Mouse (Mus musculus) testis, postnatal 10 days (tissue): ENCODE results near the gene Btg3.

Source experiments
- DNase-seq: peaks from one replicate; pipeline ENCODE4 v3.0.0; 2021; ENCODE audit warnings: low spot score

Btg3 gene

DNA sequence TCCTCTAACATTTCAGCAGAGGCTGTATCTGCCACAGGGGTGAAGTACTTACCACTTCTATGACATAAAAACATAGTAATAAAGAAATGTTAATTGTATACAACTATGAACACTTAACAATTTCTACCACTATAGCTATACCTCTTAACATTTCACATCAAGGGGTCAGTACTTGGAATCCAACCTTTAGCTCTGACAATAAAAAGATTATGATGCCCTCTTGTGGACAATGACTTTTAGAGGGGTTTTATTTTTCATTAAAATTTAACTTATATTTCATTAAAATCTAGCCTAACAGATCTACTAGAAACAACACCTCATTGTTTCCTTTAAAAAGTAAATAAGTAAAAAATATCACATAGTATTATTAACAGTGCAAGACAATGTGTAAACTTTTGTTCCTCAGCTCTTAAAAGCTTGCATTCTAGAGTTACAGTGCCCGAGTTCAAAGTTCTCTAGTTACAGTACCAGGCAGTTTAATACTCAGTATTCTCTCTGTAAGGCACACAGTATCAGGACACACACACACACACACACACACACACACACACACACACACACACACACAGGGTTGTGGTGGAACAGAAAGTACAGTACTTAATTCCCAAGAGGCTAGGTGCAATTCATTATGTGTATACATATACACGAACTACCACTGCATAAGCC is 30.2 kb downstream of the Btg3 start:
- no peak for DNase-seq

DNA sequence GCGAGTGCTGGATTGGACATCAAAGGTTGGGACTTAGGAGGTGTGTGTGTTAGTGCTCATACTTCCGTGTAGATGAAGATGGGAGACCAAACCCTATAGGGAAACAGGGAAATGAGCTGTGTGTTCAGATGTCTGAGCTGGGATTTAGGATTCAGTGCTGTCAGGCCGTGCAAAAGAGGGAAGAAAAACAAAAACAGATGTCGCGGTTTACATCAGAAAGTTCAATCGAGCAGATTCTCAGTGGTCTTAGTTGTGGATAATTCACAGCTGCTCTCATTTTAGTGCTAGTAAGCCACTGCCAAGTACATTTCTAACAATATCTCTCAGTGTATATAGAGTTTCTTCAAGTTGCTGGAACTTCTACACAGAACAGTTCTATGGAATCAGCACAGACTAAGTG is 33.2 kb downstream of the Btg3 start:
- no peak for DNase-seq

DNA sequence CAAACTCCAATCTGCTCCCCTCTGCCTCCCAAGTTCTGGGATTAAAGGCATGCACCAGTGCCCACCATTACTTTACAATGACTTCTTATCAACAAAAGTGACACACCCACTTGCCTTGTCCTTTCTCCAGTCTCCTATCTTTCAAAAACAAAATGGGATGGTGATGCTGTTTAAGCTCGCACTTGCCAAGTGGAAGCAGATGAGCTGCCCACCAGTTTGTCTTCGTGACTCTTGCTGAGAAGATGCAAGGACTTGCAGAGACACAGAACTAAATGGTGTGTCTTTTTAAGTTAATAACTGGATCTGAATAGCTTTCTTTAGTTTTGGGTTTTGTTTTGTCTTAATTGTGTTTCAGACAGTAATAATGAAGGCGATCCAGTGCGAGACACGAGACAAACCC is 34.2 kb downstream of the Btg3 start:
- no peak for DNase-seq

DNA sequence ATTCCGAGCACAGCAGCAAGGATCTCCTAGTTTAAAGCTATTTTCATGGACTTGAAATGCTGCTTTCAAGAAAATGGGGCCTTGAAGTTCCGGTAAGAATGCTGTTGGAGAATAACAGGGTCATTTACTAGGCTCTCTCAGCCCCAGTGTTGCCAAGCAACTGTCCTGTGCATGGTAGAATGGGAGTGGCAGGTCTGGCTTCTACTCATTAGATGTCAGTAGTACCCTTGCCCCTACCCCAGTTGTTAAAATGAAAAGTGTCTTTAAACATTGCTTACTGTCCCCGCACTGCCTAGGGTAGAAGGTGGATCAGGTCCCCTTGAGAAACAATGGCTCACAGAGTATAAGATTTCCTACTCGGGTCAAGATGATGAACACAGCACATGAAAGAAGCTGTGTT is 35.6 kb downstream of the Btg3 start:
- DNase-seq = no peak

DNA sequence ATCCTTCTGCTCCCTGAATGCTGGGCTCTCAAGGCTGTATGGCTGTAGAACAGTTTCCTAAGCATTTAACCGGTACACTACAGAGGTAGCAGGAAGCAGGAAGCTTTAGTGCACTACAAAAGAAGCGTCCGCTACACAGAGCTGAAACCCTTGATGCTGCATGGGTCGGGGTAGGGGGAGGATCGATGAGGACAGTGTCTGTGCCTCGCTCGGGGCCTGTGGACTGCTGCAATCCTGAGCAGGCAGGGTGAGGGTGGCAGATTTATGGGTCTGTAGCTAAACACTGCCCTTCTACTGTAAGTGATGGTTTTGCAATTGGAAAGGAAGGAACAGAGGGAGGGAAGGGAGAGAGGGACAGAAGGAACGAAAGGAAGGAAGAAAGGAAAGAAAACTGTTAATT is 39.8 kb downstream of the Btg3 start:
- DNase-seq = no peak

DNA sequence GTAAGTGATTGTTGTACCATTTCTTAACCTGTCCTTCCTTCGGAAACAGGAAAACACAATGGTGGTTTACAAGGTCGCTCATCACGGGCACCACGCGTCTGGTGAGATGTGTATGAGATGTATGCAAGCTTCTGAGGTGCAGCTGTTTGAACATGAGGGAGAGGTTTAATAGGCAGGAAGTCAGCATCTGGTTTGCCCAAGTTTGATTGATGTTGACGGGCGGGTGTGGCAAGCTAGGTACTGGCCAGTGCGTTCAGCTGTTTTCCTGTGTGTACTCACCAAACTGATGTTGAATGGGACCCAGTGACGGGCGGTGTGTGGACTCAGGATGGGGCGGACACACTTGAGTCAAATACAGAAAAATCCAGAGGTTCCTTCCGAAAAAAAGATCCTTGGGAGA is 49.0 kb downstream of the Btg3 start:
- DNase-seq = no peak

DNA sequence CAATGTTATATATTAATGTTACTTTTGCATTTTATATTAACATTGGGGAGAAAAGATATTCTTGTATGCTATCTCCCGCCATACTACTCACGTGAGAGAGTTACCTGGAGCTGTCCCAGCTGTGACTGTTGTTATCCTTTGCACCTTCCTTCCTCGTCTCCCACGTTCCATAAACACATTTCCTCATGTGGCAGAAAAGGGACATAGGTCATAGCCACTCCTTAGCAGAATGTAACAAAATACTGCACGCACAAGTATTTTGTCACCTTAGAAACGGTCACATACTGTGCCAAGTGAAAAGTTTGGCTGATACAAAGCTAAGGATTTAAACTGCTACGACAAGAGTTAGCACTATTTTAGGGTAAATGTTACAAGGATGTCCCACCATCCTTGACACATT is 49.4 kb downstream of the Btg3 start:
- DNase-seq = no peak

DNA sequence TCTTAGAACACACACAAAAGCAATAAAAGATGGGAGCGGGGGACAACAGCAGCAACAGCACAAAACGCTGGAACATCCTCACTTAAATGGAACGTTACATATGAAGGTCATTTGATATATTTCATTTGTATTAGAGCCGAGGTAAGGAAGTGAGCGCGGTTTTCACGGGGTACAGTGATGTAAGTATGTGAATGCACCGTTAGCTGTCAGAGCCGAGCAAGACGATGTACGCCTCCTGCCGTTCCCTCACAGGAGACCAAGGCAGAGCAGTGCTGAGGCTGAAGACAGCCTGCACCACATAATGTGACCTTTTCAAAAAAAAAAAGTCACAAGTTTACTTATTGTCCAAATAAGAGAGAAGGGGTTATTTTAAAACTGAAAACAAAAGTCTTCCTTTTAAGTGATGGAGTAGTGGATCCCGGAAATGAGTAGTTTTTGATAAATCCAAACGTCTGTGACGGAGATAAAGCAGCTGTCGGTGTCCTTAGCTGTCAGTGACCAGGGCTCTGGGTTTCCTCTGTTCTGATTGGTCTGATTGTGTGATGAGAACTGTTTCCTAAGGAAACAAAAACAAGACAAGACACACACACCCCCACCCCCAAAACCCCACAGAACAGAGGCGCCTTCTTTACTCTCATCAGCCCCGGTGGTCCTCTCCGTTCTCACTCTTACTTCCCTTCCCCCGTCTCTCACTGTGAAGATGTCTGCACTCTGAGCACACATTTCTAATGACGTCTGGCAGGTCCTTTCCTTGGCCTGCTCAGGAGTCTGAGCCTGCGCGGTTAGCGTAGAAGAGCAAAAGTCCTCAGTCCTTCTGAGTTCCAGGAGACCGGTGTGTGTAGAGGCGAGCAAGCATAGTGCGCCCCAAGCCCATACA is 50.8 kb downstream of the Btg3 start:
- DNase-seq = no peak

DNA sequence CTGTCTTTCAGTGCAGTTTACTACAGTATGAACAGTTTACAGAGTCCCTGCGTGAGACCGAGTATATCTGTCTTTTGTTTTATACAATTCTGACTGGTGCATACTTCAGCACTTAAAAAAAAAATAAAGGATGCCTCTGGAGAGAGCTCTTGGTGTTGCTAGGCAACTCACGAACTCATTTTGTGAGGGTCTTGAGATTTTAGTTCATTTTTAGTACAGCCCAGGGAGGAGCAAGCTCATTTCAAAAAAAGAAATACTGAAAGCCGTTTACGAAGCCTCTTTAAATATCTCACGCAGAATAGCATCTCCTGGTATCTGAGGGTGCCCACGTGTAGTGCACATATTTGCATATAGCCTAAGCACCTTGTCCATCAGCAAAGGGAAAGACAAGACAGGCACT is 54.9 kb downstream of the Btg3 start:
- DNase-seq = no peak

DNA sequence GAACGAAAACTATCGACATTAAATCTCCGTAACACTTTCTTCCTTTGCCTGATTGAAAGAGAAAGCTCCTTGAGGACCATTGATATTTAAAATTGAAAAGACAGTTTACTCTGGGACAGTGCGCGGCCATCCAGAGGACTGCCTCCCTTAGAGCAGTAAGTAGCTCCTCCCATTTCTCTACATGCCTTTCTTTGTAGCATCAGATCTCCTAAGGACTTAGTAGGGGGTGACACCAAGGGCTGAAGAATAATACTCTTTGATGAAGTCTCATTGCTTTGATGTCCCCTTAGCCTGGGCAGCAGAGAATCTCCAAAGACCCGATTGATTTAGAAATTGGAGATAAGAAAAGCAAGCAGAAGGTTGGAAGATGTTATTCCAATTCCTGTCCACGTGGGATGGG is 55.4 kb downstream of the Btg3 start:
- DNase-seq = no peak

DNA sequence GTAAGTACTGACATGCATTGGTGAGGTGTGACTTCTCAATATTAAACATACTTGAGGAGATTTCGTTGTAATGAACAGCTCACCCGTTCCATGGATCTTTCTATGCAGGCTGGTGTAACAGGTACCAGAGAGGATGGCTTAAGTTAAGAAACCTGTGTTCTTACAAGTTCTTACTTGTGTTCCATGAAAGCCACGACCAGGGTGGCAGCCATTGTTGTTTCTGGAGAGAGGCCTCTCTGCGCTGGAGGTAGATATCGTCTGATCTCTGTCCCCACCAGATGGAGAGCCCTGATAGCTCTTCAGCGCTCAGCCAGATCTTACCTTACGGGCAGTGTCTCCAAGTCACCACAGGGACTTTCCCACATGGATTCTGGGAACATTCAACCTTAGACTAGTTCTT is 57.3 kb downstream of the Btg3 start:
- no peak for DNase-seq

DNA sequence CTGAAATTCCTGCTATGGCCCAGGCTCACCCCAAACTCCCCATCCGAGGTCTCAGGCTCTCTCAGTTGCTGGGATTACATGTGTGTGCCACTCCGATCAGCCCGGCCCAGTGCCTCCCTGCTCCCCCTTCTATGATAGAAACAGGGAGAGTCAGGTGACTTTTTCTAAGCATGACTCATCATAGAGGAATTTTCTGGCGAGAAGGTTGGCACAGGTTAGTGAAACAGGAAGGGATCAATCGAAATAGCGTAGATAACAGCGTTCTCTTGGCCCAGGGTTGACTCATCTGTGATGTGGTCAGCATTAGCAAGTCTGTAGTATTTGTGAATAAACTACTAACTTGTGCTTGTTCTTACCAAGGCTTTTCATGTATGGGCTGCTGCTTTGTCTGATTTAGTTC is 59.0 kb downstream of the Btg3 start:
- no peak for DNase-seq

DNA sequence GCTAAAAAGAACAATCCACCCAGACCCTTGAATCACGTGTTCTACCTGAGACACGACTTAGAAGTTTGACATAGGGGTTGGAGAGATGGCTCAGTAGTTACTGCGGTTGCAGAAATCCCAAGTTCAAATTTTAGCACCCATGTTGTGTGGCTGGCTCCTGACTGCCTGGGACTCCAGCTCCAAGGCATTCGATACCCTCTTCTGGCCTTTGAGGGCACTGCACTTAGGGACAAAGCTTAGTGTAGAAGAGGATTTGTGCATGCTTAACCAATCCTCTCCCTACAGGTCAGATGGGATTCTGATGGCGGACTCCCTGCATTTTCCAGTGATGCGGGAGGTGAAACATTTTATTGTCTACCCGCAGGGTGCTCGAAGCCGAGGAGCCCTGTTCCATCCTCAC is 60.1 kb downstream of the Btg3 start:
- DNase-seq = peak; percentile 75

DNA sequence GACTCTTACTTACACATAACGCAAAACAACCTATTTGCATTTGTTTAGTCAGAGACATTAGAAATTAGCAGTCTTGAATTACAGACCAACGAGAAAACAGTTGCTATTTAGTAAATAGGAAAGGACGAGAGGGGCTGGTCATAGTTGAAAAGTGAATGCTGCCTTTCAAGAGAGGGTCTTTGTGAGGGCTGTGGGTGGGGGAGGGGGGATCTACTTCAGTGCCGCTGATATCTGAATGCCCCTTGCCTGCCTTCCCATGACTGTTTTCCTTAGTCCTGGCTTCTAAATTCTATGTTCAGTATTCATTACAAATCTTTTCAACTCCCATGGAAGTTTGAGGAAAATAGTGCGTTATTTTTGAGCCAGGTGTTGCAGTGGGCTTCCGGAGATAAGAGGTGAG is 63.0 kb downstream of the Btg3 start:
- no peak for DNase-seq

DNA sequence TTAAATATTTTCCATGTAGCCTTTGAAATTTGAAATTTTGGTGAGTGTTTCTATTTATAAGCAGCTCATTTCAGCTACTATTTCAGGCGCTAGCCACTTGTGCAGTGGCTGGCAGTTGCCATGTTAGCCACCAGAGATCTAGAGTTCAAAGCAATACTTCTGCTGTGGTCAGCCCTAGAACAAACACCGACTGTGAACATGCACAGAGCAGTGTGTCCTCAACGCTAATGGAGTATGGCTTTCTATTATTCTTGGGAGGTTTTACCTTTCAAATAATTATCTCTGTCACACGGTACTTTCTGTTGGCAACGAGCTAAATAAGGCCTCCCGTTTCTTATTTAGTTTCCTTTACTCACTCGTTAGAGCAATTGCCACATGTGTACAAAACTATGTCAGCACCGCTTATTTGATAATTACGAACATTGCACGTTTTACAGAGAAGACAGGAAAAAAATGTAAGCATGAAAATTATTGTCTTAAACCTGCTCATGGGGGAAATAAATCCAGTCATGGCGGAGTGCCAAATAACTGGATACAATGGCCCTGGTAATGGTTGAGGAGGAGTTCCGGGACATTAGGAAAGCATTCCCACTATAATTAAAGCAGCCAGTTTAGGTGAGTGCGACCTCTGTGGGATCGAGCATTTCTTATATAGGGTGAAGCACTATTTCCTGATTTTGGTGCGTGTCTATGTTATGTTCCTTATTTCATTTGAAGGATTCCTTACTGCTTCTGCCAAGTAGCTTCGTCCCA is 63.7 kb downstream of the Btg3 start:
- no peak for DNase-seq

DNA sequence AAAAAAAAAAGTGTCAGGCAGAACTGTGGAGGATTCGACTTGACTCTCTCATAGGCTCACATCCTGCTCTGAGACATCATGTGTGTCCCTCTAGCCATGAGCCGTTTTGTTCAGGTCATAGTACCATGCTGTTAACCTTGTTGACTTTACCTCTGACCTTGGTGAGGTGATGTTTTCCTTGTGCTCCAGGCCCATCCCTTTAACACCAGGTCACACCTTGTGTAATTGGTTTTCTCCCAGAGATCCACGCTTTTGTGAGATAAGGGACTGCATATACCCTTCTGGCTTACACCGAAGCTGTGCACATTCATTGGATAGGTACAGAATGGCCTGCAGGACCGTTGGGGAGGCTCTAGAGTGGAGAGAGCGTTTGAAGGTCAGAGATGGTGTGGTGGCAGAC is 67.7 kb downstream of the Btg3 start:
- no peak for DNase-seq

DNA sequence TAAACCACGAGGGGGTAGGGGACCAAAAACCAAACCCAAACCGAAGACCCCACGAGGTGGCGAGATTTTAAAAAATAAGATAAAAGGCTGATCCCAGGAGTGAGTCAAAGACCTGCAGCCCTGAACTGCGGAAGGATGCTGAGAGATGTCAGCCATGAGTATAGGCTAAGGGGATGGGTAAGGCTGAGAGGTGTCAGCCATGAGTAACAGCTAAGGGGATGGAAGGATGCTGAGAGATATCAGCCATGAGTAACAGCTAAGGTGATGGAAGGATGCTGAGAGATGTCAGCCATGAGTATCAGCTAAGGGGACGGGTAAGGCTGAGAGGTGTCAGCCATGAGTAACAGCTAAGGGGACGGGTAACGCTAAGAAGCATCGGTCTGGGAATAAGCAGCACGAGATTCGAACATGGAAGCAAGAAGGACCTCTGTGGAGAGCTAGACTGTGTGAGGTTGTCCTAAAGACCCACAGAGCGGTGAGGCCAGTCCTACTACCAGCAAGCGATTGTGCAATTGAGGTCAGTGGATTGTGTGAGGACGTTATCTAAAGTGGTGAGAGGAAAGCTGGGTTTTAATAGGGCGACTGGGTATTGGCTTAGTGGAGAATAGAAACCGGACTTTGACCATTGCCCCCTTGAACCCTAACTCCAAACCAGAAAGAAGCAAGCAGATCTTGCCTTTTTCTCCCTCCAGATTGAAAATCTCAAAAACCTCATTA is 69.4 kb downstream of the Btg3 start:
- DNase-seq = no peak

DNA sequence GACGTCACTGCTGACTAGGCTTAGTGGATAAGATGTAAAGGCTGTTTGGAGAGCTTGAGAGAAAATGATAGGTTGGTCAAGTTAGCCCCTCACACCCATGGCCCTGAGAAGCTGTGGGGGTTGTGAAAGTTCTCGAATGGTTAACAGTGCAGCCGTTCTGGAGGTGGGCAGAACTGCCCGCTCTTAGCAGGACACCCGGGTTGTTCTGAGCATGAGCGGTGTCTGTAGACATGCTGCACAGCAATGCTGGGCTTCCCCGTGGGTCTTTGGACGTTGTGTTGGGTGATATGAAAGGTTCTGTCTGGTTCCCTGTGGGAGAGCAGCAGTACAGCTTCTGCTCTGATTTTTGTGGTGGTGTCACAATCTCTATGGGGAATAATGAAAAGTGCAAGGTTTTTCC is 70.4 kb downstream of the Btg3 start:
- no peak for DNase-seq

DNA sequence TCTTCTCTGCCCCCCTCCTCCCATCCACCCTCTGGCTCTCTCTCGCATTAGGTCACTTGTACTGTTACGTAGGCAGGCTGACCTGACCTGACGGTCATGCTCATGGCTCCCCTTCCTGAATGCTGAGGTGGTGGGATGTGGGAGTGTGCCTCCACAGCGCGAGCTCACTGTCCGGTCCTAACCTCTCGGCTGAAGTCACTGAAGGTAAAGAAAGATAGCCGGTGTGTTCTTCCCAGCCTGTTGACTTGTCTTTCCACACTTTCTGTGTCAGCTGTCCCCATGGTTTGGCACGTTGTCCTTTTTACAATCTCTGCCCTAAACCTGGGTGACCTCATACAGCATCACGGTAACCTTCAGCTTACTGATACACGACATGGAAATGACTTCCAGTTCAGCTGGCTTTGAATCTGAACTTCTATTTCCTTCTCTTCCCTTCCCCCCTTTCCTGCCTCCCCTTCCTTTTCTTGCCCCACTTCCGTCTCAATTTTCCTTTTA is 71.3 kb downstream of the Btg3 start:
- DNase-seq = no peak

DNA sequence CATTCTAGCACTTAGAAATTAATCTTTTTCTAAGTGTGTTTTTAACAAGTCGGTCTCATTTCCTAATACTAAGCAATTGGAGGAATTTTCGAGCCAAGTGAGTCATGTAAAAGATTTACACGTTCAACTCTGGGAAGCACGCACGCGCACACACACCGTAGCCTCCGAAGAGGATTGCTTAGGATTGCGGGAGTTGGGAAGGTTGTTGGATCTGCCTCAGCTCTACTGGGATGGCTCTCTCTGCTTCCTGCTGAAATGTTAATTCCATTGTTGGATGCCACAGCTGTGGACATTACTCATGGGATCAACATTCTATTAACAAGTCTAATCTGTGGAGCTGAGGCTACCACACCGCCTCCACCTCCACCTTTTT is 74.3 kb downstream of the Btg3 start:
- no peak for DNase-seq

DNA sequence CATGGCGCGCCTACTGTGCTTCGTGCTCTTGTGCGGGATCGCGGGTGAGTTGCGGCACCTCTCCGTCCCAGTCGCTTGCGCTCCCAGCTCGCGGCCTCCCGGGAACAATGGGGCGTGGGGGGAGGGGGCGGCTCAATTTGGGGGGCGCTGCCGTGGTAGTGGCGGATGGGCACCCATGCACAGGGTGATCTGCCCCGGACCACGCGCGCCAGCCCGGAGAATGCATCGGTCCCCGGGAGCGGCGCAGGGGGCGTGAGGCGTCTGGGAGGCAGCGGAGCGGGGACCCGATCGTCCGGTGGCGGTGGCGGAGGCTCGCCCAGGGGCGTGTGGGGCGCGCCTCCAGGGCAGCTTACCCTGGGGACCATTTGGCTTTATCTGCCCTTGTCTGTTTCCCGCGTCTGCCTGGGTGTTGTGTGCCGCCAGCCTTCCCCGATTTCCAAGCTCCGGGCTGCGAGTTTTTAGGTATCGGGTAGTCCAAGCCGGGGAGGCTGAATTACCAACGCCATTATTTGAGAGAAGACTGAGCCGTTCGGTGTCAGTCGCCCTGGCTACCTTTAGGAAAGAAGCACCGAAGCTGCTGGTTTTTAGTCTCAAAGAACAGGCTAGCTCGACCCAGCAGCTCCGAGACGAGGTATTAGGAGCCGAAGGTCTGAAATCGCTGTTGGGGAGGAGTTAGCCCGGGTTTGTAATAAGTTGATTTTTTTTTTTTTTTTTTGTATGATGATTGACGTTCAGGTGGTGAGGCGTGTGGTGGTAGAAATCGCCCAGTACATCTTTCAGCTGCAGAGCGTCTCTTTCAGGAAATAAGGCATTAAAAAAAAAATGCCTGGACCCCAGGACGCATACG is 74.9 kb downstream of the Btg3 start:
- DNase-seq = peak; percentile 58
